Mouse (Mus musculus): ENCODE measurements at regions not wholly inside any gene's neighbourhood (a gene's known extent, or its start where the extent isn't known, plus 50 kb on each side); places are given as distances from the start of the nearest gene placed in this dataset.
"Not testable (repeated sequence)": the region's sequence is repeated elsewhere in the genome, so short reads cannot be mapped to it uniquely, and the experiment has no call there.

DNA sequence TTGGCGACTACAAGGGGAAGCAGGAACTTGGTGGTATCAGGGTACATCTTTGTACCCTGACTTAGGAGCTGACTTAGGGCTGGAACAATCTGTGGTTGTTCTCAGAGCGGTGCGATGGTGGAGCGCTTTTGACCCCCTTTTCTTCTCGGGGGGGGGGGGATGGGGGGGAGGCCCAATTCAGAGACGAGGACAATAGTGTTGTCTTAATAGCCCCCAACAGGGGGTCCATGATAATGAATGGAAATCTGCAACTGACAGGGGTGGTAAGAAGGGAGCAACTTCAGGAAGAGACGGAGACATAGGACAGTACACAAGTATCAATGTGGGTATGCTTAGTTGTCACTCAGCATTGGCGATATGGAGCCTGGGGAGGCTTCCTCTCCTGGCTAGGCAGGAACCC lies 61.9 kb upstream of the Zfp709 start:
- not testable (repeated sequence) for TF ChIP-seq CTCF, EP300 (IDR thresholded peaks at IDR 0.05)
